Mouse (Mus musculus) kidney, embryonic 14.5 days (tissue): ENCODE measurements around the gene Gm10053. TPM values are rescaled to one million over a fixed set of nuclear protein-coding genes. Genes with fewer than 3 reads are reported as not detected.
"Not testable (repeated sequence)": the region's sequence is repeated elsewhere in the genome, so short reads cannot be mapped to it uniquely, and the experiment has no call there.

Source experiments
- ATAC-seq: fragments of 200-750 bp; cut with Nextera tagmentation; 2 replicates; pipeline ENCODE4 v1.8.0; 2017; ENCODE audit warnings: moderate number of reproducible peaks, mild to moderate bottlenecking, moderate TSS enrichment, moderate library complexity; ENCODE audit not compliant: low FRiP score, low TSS enrichment
- H3K27ac ChIP-seq: fragments of 300-500 bp; sonication (generic); 2 replicates; pipeline ENCODE4 v1.5.1; 2014; ENCODE audit warnings: low read depth, mild to moderate bottlenecking, low read length, moderate library complexity, mixed read lengths
- H3K27me3 ChIP-seq: fragments of 300-500 bp; sonication (generic); 2 replicates; pipeline ENCODE4 v1.6.1; 2014; ENCODE audit warnings: mild to moderate bottlenecking, low read length; ENCODE audit not compliant: control insufficient read depth, insufficient read depth
- H3K36me3 ChIP-seq: fragments of 300-500 bp; sonication (generic); 2 replicates; pipeline ENCODE4 v1.6.1; 2014; ENCODE audit warnings: low read length, mixed read lengths; ENCODE audit not compliant: control insufficient read depth, insufficient read depth
- H3K4me1 ChIP-seq: fragments of 300-500 bp; sonication (generic); 2 replicates; pipeline ENCODE4 v1.6.1; 2014; ENCODE audit warnings: low read length, mixed read lengths; ENCODE audit not compliant: control insufficient read depth, insufficient read depth
- H3K4me2 ChIP-seq: fragments of 300-500 bp; sonication (generic); replicated peaks from 2 replicates; pipeline ENCODE4 v1.6.1; 2014; ENCODE audit warnings: low read depth, mild to moderate bottlenecking, low read length
- H3K4me3 ChIP-seq: fragments of 300-500 bp; sonication (generic); 2 replicates; pipeline ENCODE4 v1.5.1; 2014; ENCODE audit warnings: mild to moderate bottlenecking, low read length
- H3K9ac ChIP-seq: fragments of 300-500 bp; sonication (generic); 2 replicates; pipeline ENCODE4 v1.6.1; 2014; ENCODE audit warnings: low read depth, mild to moderate bottlenecking, low read length, moderate library complexity
- H3K9me3 ChIP-seq: fragments of 300-500 bp; sonication (generic); 2 replicates; pipeline ENCODE4 v1.6.1; 2016; ENCODE audit warnings: low read length; ENCODE audit not compliant: control insufficient read depth
- WGBS: fragments of 180-500 bp; shearing (Covaris S2); extraction: QIAGEN DNeasy Blood & Tissue Kit; methylation state at CpG from one replicate; pipeline ENCODE4 v1.1.7; 2014; 5-methylcytosine and 5-hydroxymethylcytosine counted together
- polyA plus RNA-seq: library from polyadenylated mRNA; unstranded; fragments of >200 nt; fragmentation: Nextera tagmentation; extraction: Ambion mirVana; gene quantifications from 2 replicates; pipeline ENCODE4 v1.2.1, GENCODE M21; 2014

The Gm10053 gene
- polyA plus RNA-seq = 307 and 366 TPM in 2 replicates

- not testable (repeated sequence) for ATAC-seq
Measured at GRCm38 (mm10) chr19:24875129-24875870, at the start of gene Gm10053. Gene Gm10053 (plus strand): TSS chr19:24875686.

GRCm38 (mm10) chr19:24842080-24842479 is 33.4 kb upstream of the Gm10053 start:
- H3K9me3 ChIP-seq = no peaks in the 10 kb centered on the region
- no peaks in the 10 kb centered on the region for H3K27me3 ChIP-seq
- H3K9ac ChIP-seq = no peak overlapping the region
- 74% methylated on average over 3 of the region's 3 CpGs for WGBS
- H3K4me2 ChIP-seq = no peak overlapping the region
- H3K4me1 ChIP-seq = peaks cover 12% of the 10 kb centered on the region
- no peak overlapping the region for H3K27ac ChIP-seq
- no peak overlapping the region for H3K4me3 ChIP-seq
- ATAC-seq = no peak
- H3K36me3 ChIP-seq = no peaks in the 10 kb centered on the region

More at GRCm38 (mm10) chr19:24875129-24875870, at the start of gene Gm10053:
- H3K27ac ChIP-seq, H3K9ac ChIP-seq, H3K4me1 ChIP-seq, H3K27me3 ChIP-seq, H3K4me2 ChIP-seq, H3K9me3 ChIP-seq, H3K4me3 ChIP-seq, H3K36me3 ChIP-seq: not testable (repeated sequence)
- 77% methylated on average over 23 of the region's 26 CpGs for WGBS

- H3K4me2 ChIP-seq = no peak overlapping the region
Measured at GRCm38 (mm10) chr19:24845007-24845546, 30.4 kb upstream of the Gm10053 start.

GRCm38 (mm10) chr19:24848345-24848744 is 27.1 kb upstream of the Gm10053 start:
- Histone ChIP-seq H3K27ac (peak overlapping the region; percentile 63), H3K4me1 (peaks cover 33% of the 10 kb centered on the region), H3K4me2 (no peak overlapping the region), H3K4me3 (no peak overlapping the region), H3K9ac (no peak overlapping the region), H3K9me3 (no peaks in the 10 kb centered on the region), H3K36me3 (no peaks in the 10 kb centered on the region), H3K27me3 (no peaks in the 10 kb centered on the region)
- WGBS = 8% methylated on average over 7 of the region's 7 CpGs
- peak; percentile 85 for ATAC-seq

More at GRCm38 (mm10) chr19:24845007-24845546, 30.4 kb upstream of the Gm10053 start:
- H3K9ac ChIP-seq = no peak overlapping the region
- no peak overlapping the region for H3K27ac ChIP-seq
- no peak for ATAC-seq
- 42% methylated on average over 7 of the region's 7 CpGs for WGBS
- H3K9me3 ChIP-seq = no peaks in the 10 kb centered on the region
- no peaks in the 10 kb centered on the region for H3K27me3 ChIP-seq
- H3K36me3 ChIP-seq = no peaks in the 10 kb centered on the region
- H3K4me3 ChIP-seq = no peak overlapping the region
- peaks cover 24% of the 10 kb centered on the region for H3K4me1 ChIP-seq

GRCm38 (mm10) chr19:24848844-24849243 is 26.6 kb upstream of the Gm10053 start:
- peak; percentile 11; the same call in 1 of the 2 replicates for ATAC-seq
- H3K27ac ChIP-seq = peak overlapping the region; percentile 63
- 71% methylated on average over 2 of the region's 2 CpGs for WGBS

GRCm38 (mm10) chr19:24851456-24852315 is 23.8 kb upstream of the Gm10053 start:
- ATAC-seq = no peak
- peak overlapping the region; percentile 63 for H3K27ac ChIP-seq
- H3K9me3 ChIP-seq = no peaks in the 10 kb centered on the region
- no peaks in the 10 kb centered on the region for H3K27me3 ChIP-seq
- no peak overlapping the region for H3K9ac ChIP-seq
- H3K36me3 ChIP-seq = no peaks in the 10 kb centered on the region
- no peak overlapping the region for H3K4me2 ChIP-seq
- H3K4me1 ChIP-seq = peaks cover 21% of the 10 kb centered on the region; the same call in 1 of the 2 replicates
- H3K4me3 ChIP-seq = no peak overlapping the region
- WGBS = 68% methylated on average over 21 of the region's 21 CpGs

More at GRCm38 (mm10) chr19:24848844-24849243, 26.6 kb upstream of the Gm10053 start:
- H3K27me3 ChIP-seq = no peaks in the 10 kb centered on the region
- no peaks in the 10 kb centered on the region for H3K9me3 ChIP-seq
- no peak overlapping the region for H3K4me3 ChIP-seq
- H3K9ac ChIP-seq = no peak overlapping the region
- peaks cover 33% of the 10 kb centered on the region for H3K4me1 ChIP-seq
- H3K36me3 ChIP-seq = no peaks in the 10 kb centered on the region
- no peak overlapping the region for H3K4me2 ChIP-seq

GRCm38 (mm10) chr19:24861276-24861611 is 14.2 kb upstream of the Gm10053 start:
- 17% methylated on average over 13 of the region's 13 CpGs for WGBS

GRCm38 (mm10) chr19:24861612-24862451 is 13.7 kb upstream of the Gm10053 start, which contains the start of gene Pgm5:
Gene Pgm5 (minus strand): TSS chr19:24861855.
- H3K9me3 ChIP-seq = no peaks in the 10 kb centered on the region
- 0 out of 2 replicates have a peak, but pooled peaks cover 3% of the 10 kb centered on the region for H3K4me1 ChIP-seq
- WGBS = 2% methylated on average over 37 of the region's 39 CpGs
- peak within 1 kb of the TSS; percentile 54 for H3K4me3 ChIP-seq
- peak within 1 kb of the TSS; percentile 79 for H3K4me2 ChIP-seq
- H3K27ac ChIP-seq = no peak within 1 kb of the TSS
- peak within 1 kb of the TSS; percentile 64 for H3K9ac ChIP-seq
- peak; percentile 84 for ATAC-seq
- no peaks in the 10 kb centered on the region for H3K36me3 ChIP-seq
- H3K27me3 ChIP-seq = no peaks in the 10 kb centered on the region

More at GRCm38 (mm10) chr19:24861276-24861611, 14.2 kb upstream of the Gm10053 start:
- Histone ChIP-seq H3K4me3 (peak overlapping the region; percentile 54), H3K4me2 (peak overlapping the region; percentile 79), H3K27ac (no peak overlapping the region), H3K9ac (peak overlapping the region; percentile 64), H3K36me3 (no peaks in the 10 kb centered on the region), H3K4me1 (0 out of 2 replicates have a peak, but pooled peaks cover 3% of the 10 kb centered on the region), H3K9me3 (no peaks in the 10 kb centered on the region), H3K27me3 (no peaks in the 10 kb centered on the region)
- peak; percentile 35; the same call in 1 of the 2 replicates for ATAC-seq
